Mouse (Mus musculus) ES-E14 (cell line): Measurements from ENCODE around the gene Eif2ak2. TPM values are rescaled to one million over a fixed set of nuclear protein-coding genes. Genes with fewer than 3 reads are reported as not detected.

ENCODE experiments used
- DNase-seq: peaks from one replicate; pipeline ENCODE4 v3.0.0-alpha.2; 2013; ENCODE audit warnings: low read depth, low spot score
- H3K27ac ChIP-seq: 2 replicates; pipeline ENCODE4 v1.5.1; 2012; ENCODE audit warnings: low read depth, mild to moderate bottlenecking, low read length, moderate library complexity, mixed read lengths; ENCODE audit not compliant: poor library complexity, insufficient read depth, severe bottlenecking
- H3K36me3 ChIP-seq: 2 replicates; pipeline ENCODE4 v1.6.1; 2012; ENCODE audit warnings: mild to moderate bottlenecking, low read length, moderate library complexity, mixed read lengths; ENCODE audit not compliant: control insufficient read depth, poor library complexity, insufficient read depth, severe bottlenecking
- H3K4me1 ChIP-seq, 2 experiments: fragments of 150-350 bp in 1 of 2; sonication (generic) in 1 of 2; 2 replicates each; pipeline ENCODE4 v1.6.1; 2012; ENCODE audit warnings: low read length in 2 of 2, mild to moderate bottlenecking in 1 of 2, mixed read lengths in 1 of 2; ENCODE audit not compliant: control insufficient read depth in 2 of 2, insufficient read depth in 2 of 2, poor library complexity in 1 of 2
- H3K4me3 ChIP-seq, 2 experiments: fragments of 150-350 bp in 1 of 2; sonication (generic) in 1 of 2; 2 replicates each; pipeline ENCODE4 v1.5.1; 2012; ENCODE audit warnings: low read length in 2 of 2, low read depth in 1 of 2, mild to moderate bottlenecking in 1 of 2, mixed read lengths in 1 of 2; ENCODE audit not compliant: insufficient read depth in 1 of 2, poor library complexity in 1 of 2, severe bottlenecking in 1 of 2
- H3K9ac ChIP-seq: 2 replicates; pipeline ENCODE4 v1.6.1; 2012; ENCODE audit warnings: low read depth, mild to moderate bottlenecking, low read length, mixed read lengths; ENCODE audit not compliant: poor library complexity, insufficient read depth, severe bottlenecking
- H3K9me3 ChIP-seq: fragments of 150-350 bp; sonication (generic); 2 replicates; pipeline ENCODE4 v1.6.1; 2012; ENCODE audit warnings: low read depth, mild to moderate bottlenecking, low read length; ENCODE audit not compliant: control insufficient read depth, insufficient read depth
- HCFC1 ChIP-seq: IDR thresholded peaks from 2 replicates; pipeline ENCODE4 v1.6.1; 2012; ENCODE audit warnings: low read length, inconsistent platforms, borderline replicate concordance; ENCODE audit not compliant: insufficient read depth
- MAFK ChIP-seq: IDR thresholded peaks from 2 replicates; pipeline ENCODE4 v1.6.1; 2014; ENCODE audit warnings: mild to moderate bottlenecking, low read depth, low read length, inconsistent platforms; ENCODE audit not compliant: insufficient read depth
- ZC3H11A ChIP-seq: IDR thresholded peaks from 2 replicates; pipeline ENCODE4 v1.6.1; 2012; ENCODE audit warnings: low read depth, mild to moderate bottlenecking, inconsistent platforms, low read length, borderline replicate concordance
- in situ Hi-C, 2 experiments: fragments of 600-800 bp; cut with MboI; formaldehyde crosslinking; loops; one replicate each; pipeline ENCODE4 v1.15.1; 2025; ENCODE audit warnings: low sequenced_read_pairs in 2 of 2, inconsistent platforms in 1 of 2; ENCODE audit not compliant: unreplicated experiment in 2 of 2
- total RNA-seq: library from RNA; depleted of rRNA; stranded (reverse); fragments of 300-350 nt; gene quantifications from 2 replicates; pipeline ENCODE4 v1.2.3, GENCODE M21; 2012; rRNA removed

Eif2ak2 gene
- total RNA-seq, 1 experiment = 15.3 TPM

GRCm38 (mm10) chr17:78809582-78809981 is 72.8 kb downstream of the Eif2ak2 start:
- H3K9ac ChIP-seq = no peak overlapping the region
- no peak for DNase-seq
- in situ Hi-C loops = no loop called here
- H3K4me3 ChIP-seq = no peak overlapping the region
- H3K36me3 ChIP-seq = peaks cover 2% of the 10 kb centered on the region; the same call in 1 of the 2 replicates
- no peak overlapping the region for H3K27ac ChIP-seq
- H3K9me3 ChIP-seq = no peaks in the 10 kb centered on the region
- TF ChIP-seq MAFK = peak; percentile 83
- TF ChIP-seq ZC3H11A = no peak
- no peaks in the 10 kb centered on the region for H3K4me1 ChIP-seq

GRCm38 (mm10) chr17:78809019-78809418 is 73.4 kb downstream of the Eif2ak2 start:
- H3K9me3 ChIP-seq = no peaks in the 10 kb centered on the region
- H3K4me3 ChIP-seq = no peak overlapping the region
- peak; percentile 12 for DNase-seq
- TF ChIP-seq HCFC1 (no peak), ZC3H11A (peak; percentile 40; the same call in 1 of the 2 replicates), MAFK (no peak)
- peaks cover 2% of the 10 kb centered on the region; the same call in 1 of the 2 replicates for H3K36me3 ChIP-seq
- in situ Hi-C loops = no loop called here
- H3K9ac ChIP-seq = no peak overlapping the region
- H3K27ac ChIP-seq = no peak overlapping the region
- H3K4me1 ChIP-seq = no peaks in the 10 kb centered on the region

Other genes starting within 250 kb of the Eif2ak2 start
- 13.6 and 15.2 TPM in 2 replicates for gene Strn, start 145.4 kb downstream of the Eif2ak2 start, total RNA-seq
- gene Heatr5b, start 47.2 kb downstream of the Eif2ak2 start, total RNA-seq = 18.8 and 19.9 TPM in 2 replicates
- gene Gpatch11, start 47.0 kb downstream of the Eif2ak2 start, total RNA-seq = 15.9 and 18.7 TPM in 2 replicates
- gene Sult6b1, start 24.4 kb upstream of the Eif2ak2 start, total RNA-seq = 3.5 and 7.9 TPM in 2 replicates
- 42.5 and 48.6 TPM in 2 replicates for gene Cebpzos, start 33.9 kb upstream of the Eif2ak2 start, total RNA-seq
- 53.6 and 68.4 TPM in 2 replicates for gene Cebpz, start 54.5 kb upstream of the Eif2ak2 start, total RNA-seq
- 20.1 and 20.8 TPM in 2 replicates for gene Ndufaf7, start 54.6 kb upstream of the Eif2ak2 start, total RNA-seq
- 23.0 and 25.7 TPM in 2 replicates for gene Prkd3, start 138.2 kb upstream of the Eif2ak2 start, total RNA-seq
- gene Qpct, start 169.3 kb upstream of the Eif2ak2 start, total RNA-seq = 2.2 and 3.0 TPM in 2 replicates